Mouse (Mus musculus) right cerebral cortex, postnatal 4 days (tissue): ENCODE measurements around the gene Dnah7a.
"Not testable (repeated sequence)": the region's sequence is repeated elsewhere in the genome, so short reads cannot be mapped to it uniquely, and the experiment has no call there.

Experiments
- DNase-seq: peaks from one replicate; pipeline ENCODE4 v3.0.0-alpha.2; 2022

The Dnah7a gene

DNA sequence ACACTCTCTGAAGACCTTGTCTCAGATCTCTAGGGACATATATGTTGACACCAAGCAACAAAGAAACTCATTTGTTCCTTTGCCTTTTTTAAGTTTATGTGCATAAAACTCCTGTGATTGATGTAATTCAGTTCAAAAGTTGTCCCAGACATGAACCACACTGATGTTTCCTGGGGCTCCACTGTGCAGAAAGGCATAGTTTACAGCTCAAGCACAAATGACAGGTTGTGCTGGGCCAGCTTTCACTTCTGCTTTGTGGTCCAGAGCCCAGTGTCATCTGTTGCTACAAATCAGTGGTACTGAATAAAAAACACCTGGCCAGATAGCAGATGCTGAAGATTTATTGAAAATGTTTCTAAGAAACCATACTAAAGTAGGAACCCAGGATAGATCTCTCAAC, 42.3 kb downstream of the Dnah7a start:
- DNase-seq, result not testable (repeated sequence)

GRCm38 (mm10) chr1:53639865-53640794, 66.5 kb downstream of the Dnah7a start:
- DNase-seq, result no peak

GRCm38 (mm10) chr1:53635641-53636040, 70.9 kb downstream of the Dnah7a start:
- not testable (repeated sequence) for DNase-seq

DNA sequence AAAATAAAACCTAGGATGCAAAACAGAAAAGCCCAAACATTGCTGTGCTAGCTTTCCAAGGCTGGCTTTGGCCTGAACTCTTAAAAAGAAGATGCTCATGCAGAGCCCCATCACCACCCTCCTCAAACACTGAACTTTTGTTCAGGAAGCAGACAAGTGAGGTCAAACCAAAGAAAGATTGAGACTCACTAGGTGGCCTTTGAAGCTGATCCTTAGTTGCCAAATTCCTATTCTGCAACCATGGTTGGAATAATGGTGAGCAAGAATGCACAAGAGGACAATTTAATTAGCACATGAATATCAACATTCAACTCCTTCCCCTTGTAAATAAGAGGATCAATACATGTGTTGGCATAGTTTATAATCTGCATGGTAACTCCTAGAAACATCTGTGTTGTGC, 74.5 kb downstream of the Dnah7a start:
- not testable (repeated sequence) for DNase-seq

DNA sequence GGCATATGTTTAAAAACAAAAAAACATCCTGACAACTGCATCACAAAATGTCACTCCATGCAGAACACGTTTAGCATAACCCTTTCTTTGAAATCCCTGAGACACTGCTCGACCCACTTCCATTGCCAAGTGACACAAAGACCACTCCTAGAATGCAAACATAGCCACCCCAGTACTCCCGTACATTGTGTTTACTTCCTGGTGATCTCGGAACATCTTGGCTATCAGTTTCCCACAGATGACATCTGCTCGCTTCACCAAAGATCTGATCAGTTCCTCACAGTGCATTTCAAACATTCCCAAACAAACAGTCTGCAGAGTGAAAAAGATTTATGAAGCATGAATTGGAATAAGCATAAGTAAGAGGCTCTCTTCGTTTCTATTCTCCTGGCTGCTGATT, 76.6 kb downstream of the Dnah7a start:
- DNase-seq, result no peak

DNA sequence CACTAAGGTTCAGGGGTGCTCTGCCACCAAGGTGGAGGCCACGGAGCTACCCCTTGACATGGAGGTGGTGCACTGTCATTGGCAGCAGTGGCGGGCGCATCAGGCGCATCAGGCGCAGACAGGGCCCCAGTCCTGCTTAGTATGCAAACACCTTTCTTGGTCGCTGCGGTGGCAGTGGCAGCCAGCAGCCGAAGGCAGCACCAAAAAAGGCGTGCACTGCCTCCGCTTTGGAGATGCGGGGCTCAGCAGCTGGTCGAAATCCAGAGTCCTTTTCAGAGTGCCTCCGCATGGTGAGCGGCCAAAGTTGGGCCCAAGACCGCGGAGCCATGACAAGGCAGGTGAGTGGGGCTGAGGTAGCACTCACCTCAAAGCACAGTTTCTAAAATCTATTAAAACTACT, 93.1 kb downstream of the Dnah7a start:
- DNase-seq, result no peak

GRCm38 (mm10) chr1:53581326-53581725, 125.3 kb downstream of the Dnah7a start:
- not testable (repeated sequence) for DNase-seq

- DNase-seq, result not testable (repeated sequence)
Observed at GRCm38 (mm10) chr1:53557918-53558317, 148.7 kb downstream of the Dnah7a start.

DNA sequence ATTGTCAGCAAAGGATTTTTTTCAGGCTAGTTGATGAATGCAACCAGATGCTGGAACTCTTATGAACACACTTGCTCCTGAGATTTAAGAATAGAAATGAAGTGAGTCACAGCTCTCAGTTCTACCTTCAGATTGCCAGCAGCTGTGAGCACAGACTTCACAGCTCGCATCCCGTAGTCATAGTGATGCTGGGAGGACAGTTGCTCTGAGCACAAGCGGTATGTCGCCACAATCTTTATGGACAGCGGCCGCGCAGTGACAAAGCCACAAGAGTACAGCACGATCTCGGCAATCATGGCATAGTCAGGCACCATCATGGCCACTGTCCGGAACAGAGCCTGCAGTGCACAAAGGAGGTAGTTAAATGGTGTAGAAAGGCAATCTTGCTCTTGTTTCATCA, 159.6 kb downstream of the Dnah7a start:
- not testable (repeated sequence) for DNase-seq

- not testable (repeated sequence) for DNase-seq
Observed at GRCm38 (mm10) chr1:53538356-53538755, 168.2 kb downstream of the Dnah7a start.

DNA sequence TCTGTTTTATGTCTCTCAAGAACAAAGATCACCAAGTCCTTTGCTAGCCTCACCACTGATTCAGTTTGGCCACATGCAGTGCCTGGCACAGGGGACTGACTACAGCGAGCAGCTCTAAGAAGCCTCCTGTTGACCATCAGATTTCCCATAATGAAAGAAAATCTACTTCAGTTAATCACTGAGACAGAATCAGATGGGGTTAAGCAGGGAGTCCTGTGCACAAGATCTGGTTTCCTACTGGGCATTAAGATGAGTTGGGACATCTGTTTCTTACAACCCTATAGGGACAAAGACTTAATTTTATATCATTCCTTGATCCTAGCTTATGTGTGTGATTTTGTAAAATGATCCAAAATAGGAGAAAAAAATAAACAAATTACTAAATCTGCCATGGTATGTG, 171.8 kb downstream of the Dnah7a start:
- not testable (repeated sequence) for DNase-seq

- DNase-seq, result not testable (repeated sequence)
Observed at GRCm38 (mm10) chr1:53526021-53526420, 180.6 kb downstream of the Dnah7a start.

DNA sequence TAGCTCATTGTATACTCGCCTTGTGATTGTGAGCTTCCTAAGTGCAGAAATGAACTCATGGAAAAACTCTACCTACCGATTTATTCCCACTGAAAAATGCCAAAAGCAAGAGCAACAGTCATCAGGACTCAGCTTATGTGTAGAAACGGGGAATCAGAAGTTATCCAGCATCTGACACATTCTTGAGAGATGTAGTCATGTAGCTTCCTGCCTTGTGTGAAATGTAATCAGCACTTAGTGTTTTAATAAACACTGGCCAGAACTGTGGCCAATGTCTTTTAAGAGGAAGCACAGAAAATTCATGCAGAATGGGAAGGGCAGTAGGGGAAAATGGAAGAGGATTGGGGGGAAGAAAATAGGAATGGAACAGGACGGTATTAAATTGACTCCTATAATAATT, 232.9 kb downstream of the Dnah7a start:
- DNase-seq, result no peak

GRCm38 (mm10) chr1:53472084-53472483, 234.5 kb downstream of the Dnah7a start:
- DNase-seq, result not testable (repeated sequence)

DNA sequence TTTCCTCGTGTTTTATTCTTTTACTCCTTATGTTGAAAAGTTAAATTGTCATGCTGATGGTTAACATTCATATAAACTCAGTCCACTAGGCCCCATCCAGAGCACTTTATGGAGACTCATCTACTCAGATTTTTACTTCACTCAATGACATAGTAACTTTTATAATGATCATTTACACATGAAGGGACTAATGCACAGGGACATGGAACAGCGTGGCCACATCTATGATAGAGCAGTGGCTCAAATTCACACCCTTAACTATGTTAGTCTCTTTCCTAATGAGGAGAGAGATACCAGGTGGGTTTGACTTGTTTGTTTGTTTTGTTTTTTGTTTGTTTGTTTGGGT, 239.3 kb downstream of the Dnah7a start:
- no peak for DNase-seq

GRCm38 (mm10) chr1:53466524-53467324, 239.9 kb downstream of the Dnah7a start:
- not testable (repeated sequence) for DNase-seq

GRCm38 (mm10) chr1:53439173-53439572, 267.4 kb downstream of the Dnah7a start:
- DNase-seq, result not testable (repeated sequence)

DNA sequence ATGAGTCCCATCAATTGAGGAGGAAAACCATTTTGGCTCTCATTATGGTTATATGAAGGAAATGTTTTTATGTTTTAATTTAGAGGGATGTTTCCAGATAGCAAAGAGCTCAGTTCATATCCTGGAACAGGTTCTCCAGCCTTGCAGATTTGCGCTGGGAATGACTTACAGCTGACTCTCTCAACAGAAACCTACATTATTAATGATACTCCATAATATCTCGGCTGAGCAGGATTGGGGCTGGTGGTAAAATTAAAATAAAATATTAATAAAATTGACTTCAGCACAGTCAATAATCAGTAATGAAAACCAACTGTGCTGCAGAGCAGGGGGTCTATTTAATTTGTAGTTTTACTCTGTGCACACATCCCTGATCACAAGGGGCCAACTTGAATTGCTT, 274.2 kb downstream of the Dnah7a start:
- not testable (repeated sequence) for DNase-seq

- no peak for DNase-seq
Observed at GRCm38 (mm10) chr1:53405803-53406325, 300.7 kb downstream of the Dnah7a start.

DNA sequence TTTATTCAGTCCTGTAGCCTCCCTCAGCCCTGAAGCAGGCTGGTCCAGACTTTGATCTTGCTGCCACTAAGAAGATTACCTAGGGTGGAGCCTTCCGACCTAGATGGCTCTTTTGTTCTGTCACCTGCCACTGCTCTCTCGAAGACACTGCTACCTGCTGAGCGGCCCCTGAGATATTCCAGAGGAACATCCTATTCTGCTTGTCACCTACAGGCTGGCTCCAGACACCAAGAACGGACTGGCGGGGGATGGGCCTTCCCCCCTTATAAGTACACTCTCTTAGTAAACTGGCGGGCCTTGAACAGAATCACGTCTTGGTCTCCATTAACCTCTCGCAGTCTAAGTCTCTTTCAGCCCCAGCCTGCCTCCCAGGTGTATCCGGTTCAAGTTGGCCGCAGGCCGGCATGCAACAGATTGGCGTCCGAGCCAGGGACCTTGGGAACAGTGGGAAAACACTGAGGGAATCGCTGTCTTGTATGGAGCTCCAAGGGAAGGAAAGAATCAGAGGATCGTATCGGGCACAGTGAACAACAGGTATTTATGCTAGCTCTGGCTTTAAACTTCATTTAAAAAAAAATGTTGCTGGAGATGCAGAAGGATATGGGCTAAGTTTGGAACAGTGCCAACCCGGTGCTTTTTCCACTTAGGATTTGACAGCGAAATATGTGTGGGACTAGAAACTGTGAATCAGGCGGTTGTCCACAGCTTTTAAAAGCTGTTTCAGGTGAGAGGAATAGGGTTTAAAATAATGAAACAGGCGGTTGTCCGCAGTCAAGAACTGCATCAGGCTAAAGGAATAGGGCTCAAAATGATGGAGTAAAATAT, 312.4 kb downstream of the Dnah7a start:
- DNase-seq, result peak; percentile 39

DNA sequence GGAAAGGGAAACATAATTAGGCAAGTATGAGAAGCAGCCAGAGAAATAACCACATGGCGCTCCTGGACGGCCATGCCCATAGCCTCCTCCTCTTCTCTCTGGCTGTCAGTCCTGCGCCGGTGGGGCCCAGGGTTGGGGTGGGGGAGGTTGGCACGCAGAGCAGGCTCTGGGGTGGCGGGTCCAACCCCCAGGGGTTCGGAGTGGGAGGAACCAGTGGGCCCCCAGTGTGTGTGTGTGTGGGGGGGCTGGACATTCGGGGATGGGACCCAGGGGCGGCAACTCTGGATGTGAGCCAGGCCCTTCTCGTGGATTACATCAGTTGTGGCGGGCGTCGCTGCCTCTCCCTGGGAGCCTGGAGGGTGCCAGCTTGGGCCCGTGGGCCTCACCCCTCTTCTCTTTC, 317.8 kb downstream of the Dnah7a start:
- DNase-seq, result peak; percentile 2

GRCm38 (mm10) chr1:53384085-53384688, 322.4 kb downstream of the Dnah7a start:
- no peak for DNase-seq
